Mouse (Mus musculus) kidney, postnatal 4 days (tissue): ENCODE measurements around the gene Tmem161a.

Experiments used
- DNase-seq, 2 experiments: peaks; one replicate each; pipeline ENCODE4 v3.0.0; 2021; ENCODE audit warnings: mixed read lengths in 2 of 2

Gene Tmem161a

DNA sequence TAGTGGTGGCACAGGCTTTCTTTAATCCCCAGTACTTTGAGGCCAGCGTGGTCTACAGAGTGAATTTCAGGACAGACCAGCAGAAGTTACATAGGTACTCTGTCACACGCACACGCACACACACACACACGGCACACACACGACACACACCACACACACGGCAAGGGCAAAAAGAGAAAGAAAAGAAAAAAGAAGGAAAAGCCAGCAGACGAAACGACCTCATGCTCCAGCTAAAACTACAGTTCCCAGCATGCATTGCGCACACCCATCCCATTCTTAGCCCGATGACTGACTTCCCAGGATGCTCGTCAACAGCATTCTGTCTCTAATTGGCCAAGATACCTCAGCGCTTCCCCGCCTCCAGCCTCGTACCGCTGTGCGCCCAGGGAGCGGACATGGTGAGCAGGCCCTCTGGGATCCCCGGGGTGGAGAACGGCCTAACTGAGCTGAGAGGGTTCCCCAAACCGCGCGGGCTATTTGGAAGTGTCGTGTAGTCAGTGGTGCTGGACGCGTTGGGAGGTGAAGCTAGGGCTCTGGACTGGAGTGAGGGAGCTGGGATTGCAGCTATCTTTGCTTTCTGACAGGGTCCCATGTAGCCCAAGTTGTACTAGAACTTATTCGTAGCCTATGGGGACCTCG, at the start of gene Tmem161a:
Gene Tmem161a, plus strand, starts transcription at position 314 of the 639 bp plus-strand sequence.
- peak; percentile 90 to 94 for DNase-seq

DNA sequence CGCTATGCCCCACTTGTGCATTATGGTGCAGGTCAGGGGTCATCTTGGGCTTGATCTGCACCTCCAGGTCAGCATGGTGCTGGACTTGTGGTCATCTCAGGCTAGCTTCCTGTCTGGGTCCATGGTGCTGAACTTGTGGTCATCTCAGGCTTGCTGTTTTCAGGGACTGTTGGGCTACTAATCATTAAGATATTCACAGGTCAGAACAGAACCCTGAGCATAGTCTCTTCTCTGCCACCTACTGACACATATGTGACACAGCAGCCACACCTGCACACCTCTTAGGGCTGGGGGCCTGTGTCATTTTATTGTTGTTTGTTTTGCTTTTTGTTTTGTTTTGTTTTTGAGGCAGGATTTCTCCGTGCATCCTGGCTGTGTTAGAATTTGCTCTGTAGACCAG, 49.3 kb upstream of the Tmem161a start:
- peak in 1 of 2 experiments; percentile 17 for DNase-seq

DNA sequence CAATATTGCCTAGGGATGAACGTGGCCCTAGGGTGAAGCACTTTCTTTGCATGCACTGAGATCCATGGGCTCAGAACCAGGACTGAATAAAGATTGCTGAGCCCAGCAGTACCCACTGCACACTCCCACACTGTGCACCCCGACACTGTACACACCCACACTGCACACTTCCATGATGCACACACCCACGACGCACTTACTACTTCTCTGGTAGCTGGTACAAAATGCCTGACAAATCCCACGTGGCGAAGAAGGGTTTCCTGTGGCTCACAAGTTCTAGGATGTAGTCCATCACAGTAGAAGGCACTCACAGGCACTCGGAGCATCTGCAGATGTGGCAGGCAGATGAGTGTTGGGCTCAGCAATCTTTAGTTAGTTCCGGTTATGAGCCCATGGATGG, 47.2 kb upstream of the Tmem161a start:
- no peak for DNase-seq

DNA sequence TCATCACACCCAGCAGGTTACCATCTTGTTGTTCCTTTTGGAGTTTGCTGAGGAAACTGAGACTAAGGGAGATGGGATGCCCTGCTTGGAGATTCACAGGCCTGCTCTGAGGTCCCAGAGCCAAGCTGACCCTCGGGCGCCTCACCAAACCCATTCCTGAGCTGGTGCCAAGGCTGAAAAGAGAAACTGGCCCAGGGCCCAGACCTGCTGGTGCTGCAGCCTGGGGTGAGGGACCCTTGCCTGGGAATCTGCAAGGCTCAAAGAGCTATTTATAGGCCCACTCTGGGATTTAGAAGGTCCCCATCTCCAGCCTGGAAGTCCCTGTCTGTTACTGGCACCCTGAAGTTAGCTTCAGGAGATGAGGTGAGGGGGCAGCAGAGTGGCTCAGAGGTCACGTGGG, 43.7 kb upstream of the Tmem161a start:
- peak in 1 of 2 experiments; percentile 16 for DNase-seq

DNA sequence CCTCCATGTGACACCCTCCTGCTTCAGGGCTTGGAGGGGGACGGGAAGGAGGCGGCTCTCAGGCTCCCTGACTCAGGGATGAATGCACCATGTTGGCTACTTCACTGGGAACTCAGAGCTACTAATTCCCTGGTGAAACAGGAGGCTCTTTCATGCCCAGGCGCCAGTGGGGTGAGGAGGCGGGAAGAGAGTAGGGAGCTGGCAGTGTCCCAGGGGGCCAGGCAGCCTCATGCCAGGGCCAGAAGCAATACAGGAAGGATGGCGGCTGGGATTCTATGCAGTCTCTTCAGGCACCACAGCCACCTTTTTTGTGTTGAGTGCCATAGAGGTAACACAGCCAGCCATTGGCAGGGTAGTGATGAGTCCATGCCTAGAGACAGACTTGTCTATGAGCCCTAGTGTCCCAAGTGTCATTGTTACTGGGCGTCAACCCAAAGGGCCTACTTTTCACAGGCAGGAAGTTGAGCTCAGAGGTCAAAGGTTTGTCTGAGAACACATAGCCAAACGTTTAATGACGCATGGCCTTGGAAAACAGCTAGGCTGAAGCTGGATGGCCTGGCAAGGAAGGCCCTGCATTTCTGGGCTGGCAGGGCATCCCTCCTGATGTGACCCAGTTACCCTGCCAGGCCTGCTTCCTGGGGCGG, 42.7 kb upstream of the Tmem161a start:
- no peak for DNase-seq

DNA sequence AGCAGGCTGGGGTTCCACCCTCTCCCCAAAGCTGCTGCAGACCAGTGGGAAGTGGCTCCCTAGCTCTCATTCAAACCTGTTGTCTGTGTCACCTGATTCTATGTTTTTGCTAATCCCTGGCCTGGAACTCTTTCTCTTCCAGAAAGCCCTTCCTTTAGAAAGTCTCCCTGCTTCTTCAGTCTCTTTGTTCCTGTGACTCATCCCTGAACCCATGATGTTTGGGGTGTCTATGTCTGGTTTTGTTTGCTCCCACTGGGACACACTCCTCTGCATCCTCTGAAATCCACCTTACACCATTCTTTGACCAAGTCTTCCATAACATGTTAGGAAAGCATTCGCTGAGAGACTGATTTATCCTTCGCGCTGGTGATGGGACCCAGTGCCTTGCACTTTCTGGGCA, 42.1 kb upstream of the Tmem161a start:
- DNase-seq: no peak

- peak; percentile 88 to 92 for DNase-seq
These were observed 40.8 kb upstream of the Tmem161a start, which contains the start of gene Nr2c2ap for GRCm38 (mm10) chr8:70131166-70131883. TSS of gene Nr2c2ap (plus strand) at chr8:70131333.

- DNase-seq: no peak
These were observed 38.1 kb upstream of the Tmem161a start for GRCm38 (mm10) chr8:70134086-70134485.

DNA sequence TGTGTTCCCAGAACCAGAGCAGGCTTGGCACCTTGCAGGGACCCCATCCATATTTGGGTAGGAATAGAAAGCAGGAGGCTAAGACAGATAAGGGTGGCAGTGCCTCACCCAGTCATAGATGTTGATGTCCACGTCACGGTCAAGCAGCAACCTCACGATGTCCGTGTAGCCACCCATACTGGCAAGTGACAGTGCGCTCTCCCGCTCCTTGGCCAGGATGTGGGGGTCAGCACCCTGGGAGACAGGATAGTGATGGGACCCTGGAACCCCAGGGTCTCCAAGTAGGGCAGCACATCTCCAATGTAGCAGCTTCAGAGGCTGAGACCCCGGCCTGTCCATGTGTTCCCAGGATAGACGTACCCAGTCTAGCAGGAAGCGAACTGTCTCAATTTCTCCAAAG, 37.2 kb upstream of the Tmem161a start:
- DNase-seq: no peak

DNA sequence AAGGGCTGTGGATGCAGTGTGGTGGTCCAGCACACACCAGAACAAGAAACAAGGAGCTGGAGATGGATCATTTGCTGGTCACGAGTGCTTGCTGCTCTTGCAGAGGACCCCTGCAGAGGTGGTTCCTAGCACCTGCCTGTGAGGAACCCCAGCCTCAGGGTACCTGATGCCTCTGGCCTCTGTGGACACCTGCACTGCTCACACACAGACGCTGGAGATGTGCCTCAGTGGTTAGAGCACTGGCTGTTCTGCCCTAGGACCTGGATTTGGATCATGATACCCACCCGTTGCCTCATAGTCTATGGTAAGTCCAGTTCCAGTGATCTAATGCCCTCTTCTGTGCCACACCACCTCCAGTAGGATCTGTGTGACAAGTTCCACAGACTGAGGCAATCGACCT, 35.6 kb upstream of the Tmem161a start:
- no peak for DNase-seq

DNA sequence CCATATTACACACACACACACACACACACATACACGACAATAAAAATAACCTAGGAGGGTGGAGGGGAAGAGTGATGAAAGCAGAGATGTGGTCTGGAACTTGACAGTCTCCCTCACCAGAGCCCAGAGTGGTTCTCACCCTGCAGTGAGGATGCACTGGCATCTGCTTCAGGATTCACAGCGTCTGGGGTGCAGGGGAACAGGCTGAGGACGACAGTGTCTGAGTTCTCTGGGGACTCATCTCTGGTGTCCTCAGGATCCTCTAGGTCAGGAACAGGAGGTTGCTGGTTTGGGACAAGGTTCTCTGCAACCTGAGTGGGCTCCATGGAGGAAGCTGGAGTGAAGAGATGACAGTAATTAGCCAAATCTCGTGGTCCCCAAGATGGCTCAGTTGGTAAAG, 34.3 kb upstream of the Tmem161a start:
- no peak for DNase-seq

- peak; percentile 99 to 100 for DNase-seq
These were observed 32.9 kb upstream of the Tmem161a start, which contains the start of the genes Rfxank, Borcs8 and Mef2b for GRCm38 (mm10) chr8:70139026-70139857. TSS of gene Rfxank (minus strand) at chr8:70139154. TSS of gene Borcs8 (plus strand) at chr8:70139499. TSS of gene Mef2b (plus strand) at chr8:70139711.

- DNase-seq: no peak
These were observed 32.2 kb upstream of the Tmem161a start for GRCm38 (mm10) chr8:70139981-70140380.

DNA sequence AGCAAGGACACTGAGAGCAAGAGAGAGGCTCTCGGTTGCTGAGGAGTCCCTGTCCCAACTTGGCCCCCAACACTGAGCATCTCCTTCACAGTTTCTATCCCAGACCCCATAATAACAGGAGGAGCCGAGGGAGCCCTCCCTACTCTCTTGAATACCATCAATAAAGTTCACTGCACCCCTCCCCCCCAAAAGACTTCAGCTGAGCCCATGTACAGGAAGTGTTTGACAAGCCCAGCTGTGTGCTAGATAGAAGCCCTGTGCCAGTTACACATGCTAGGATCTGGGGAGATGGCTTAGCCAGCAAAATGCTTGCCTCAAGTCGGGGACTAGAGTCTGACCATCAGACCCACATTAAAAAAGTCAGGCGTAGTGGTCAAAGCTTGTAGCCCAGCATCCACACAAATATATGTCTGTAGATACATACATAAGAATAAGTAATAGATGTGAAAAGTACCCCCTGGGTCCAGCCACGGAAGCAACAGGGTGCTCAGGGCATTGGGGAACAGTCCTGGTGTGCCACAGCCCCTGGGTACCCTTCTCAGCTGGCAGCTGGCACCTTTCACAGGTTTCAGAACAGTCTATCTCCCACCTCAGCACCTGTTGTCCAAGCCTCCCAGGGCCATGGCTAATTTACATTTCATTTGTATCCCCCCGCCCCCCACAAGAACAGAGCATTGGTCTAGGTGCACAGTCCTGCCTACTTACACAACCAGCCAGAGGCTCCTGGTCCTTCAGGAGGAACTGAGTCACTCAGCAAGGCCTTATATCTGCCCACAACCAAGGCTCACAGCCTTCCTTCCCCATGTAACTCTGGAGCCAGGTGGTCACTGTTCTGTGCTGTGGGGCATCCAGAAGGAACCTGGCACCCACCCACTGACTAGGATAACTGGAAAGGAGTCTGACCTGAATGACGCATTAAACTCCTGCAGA, 24.2 kb upstream of the Tmem161a start:
- DNase-seq: no peak

GRCm38 (mm10) chr8:70150158-70150557, 22.0 kb upstream of the Tmem161a start:
- DNase-seq: no peak

GRCm38 (mm10) chr8:70152537-70153257, 19.5 kb upstream of the Tmem161a start:
- DNase-seq: peak; percentile 86 to 90

GRCm38 (mm10) chr8:70157240-70157800, 14.8 kb upstream of the Tmem161a start:
- DNase-seq: no peak

- peak; percentile 83 to 89 for DNase-seq
These were observed 13.9 kb upstream of the Tmem161a start for GRCm38 (mm10) chr8:70158069-70158853.

DNA sequence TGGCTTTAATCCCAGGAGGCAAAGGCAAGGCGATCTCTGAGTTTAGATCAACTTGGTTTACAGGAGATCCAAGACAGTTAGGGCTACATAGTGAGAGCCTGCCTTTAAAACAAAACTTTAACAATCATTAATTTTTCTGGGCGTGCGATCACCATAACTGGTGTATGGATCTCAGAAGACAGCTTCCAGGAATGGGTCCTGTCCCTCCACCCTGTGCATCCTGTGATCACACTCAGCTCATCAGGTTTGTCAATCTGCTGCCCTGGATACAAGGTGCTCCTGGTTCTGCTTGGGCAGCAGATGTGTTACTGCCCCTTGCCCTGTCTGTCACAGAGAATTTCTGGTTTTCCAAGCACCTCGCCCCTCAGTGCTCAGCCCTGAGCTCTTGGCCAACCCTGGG, 12.9 kb upstream of the Tmem161a start:
- no peak for DNase-seq

GRCm38 (mm10) chr8:70160015-70160414, 12.1 kb upstream of the Tmem161a start:
- DNase-seq: no peak
